Mouse (Mus musculus) liver, embryonic 16.5 days (tissue): Measurements from ENCODE around the gene 4933411K16Rik. TPM values are rescaled to one million over a fixed set of nuclear protein-coding genes. Genes with fewer than 3 reads are reported as not detected.
A peak's percentile ranks its signal among the peaks of the same experiment; 100 is the strongest.

Experiments used
- ATAC-seq: fragments of 200-750 bp; cut with Nextera tagmentation; 2 replicates; pipeline ENCODE4 v1.8.0; 2017; ENCODE audit warnings: low read depth, mild to moderate bottlenecking, moderate number of reproducible peaks, moderate library complexity
- H3K27ac ChIP-seq: fragments of 300-500 bp; sonication (generic); 2 replicates; pipeline ENCODE4 v1.5.1; 2014; ENCODE audit warnings: mild to moderate bottlenecking, low read length
- H3K27me3 ChIP-seq: fragments of 300-500 bp; sonication (generic); 2 replicates; pipeline ENCODE4 v1.6.1; 2014; ENCODE audit warnings: low read depth, low read length, mixed read lengths; ENCODE audit not compliant: control insufficient read depth, insufficient read depth
- H3K36me3 ChIP-seq: fragments of 300-500 bp; sonication (generic); 2 replicates; pipeline ENCODE4 v1.6.1; 2014; ENCODE audit warnings: mild to moderate bottlenecking; ENCODE audit not compliant: control insufficient read depth, insufficient read depth
- H3K4me1 ChIP-seq: fragments of 300-500 bp; sonication (generic); 2 replicates; pipeline ENCODE4 v1.6.1; 2014; ENCODE audit warnings: low read depth, low read length, mixed read lengths; ENCODE audit not compliant: control insufficient read depth
- H3K4me2 ChIP-seq: fragments of 300-500 bp; sonication (generic); 2 replicates; pipeline ENCODE4 v1.6.1; 2014; ENCODE audit warnings: low read depth, low read length, mixed read lengths
- H3K4me3 ChIP-seq: fragments of 300-500 bp; sonication (generic); 2 replicates; pipeline ENCODE4 v1.5.1; 2014; ENCODE audit warnings: low read depth, mild to moderate bottlenecking, low read length
- H3K9ac ChIP-seq: fragments of 300-500 bp; sonication (generic); 2 replicates; pipeline ENCODE4 v1.6.1; 2014; ENCODE audit warnings: low read depth, low read length
- H3K9me3 ChIP-seq: fragments of 300-500 bp; sonication (generic); replicated peaks from 2 replicates; pipeline ENCODE4 v1.6.1; 2016; ENCODE audit warnings: low read length; ENCODE audit not compliant: control insufficient read depth
- WGBS: fragments of 180-500 bp; shearing (Covaris S2); extraction: QIAGEN DNeasy Blood & Tissue Kit; methylation state at CpG from one replicate; pipeline ENCODE4 v1.1.7; 2014; ENCODE audit not compliant: insufficient replicate concordance; 5-methylcytosine and 5-hydroxymethylcytosine counted together
- polyA plus RNA-seq: library from polyadenylated mRNA; unstranded; fragments of >200 nt; fragmentation: Nextera tagmentation; extraction: Ambion mirVana; gene quantifications from 2 replicates; pipeline ENCODE4 v1.2.1, GENCODE M21; 2015

Gene 4933411K16Rik
- polyA plus RNA-seq, result 0.34 and 0.35 TPM in 2 replicates

DNA sequence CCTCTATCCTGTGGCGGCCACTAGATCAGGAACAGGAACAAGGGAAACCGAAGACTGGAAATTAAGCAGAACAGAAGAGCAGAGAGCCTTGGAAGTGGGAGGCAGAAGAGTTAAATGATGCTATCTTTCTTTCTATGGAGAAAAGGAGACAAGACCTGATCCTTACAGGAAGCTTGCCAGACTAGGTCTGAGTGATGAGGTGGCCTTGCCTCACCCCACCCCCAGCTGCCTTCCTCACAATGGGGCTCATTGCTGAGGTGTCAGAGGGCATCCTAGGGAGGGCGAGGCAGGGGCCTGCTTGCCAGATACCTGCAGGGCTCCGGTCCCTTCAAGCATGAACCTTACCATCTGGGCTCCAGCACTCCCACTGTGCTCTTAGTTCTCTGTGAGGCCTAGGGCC is at the start of gene 4933411K16Rik:
Gene 4933411K16Rik (plus strand): TSS at position 301 of the 400 bp plus-strand sequence.
- no peaks in the 10 kb centered on the region for H3K9me3 ChIP-seq
- no peaks in the 10 kb centered on the region for H3K4me1 ChIP-seq
- no peak for ATAC-seq
- no peaks in the 10 kb centered on the region for H3K36me3 ChIP-seq
- H3K9ac ChIP-seq, result no peak within 1 kb of the TSS
- H3K27me3 ChIP-seq, result no peaks in the 10 kb centered on the region
- no peak within 1 kb of the TSS for H3K27ac ChIP-seq
- H3K4me2 ChIP-seq, result no peak within 1 kb of the TSS
- 78% methylated on average over 4 of the region's 4 CpGs for WGBS
- H3K4me3 ChIP-seq, result no peak within 1 kb of the TSS

DNA sequence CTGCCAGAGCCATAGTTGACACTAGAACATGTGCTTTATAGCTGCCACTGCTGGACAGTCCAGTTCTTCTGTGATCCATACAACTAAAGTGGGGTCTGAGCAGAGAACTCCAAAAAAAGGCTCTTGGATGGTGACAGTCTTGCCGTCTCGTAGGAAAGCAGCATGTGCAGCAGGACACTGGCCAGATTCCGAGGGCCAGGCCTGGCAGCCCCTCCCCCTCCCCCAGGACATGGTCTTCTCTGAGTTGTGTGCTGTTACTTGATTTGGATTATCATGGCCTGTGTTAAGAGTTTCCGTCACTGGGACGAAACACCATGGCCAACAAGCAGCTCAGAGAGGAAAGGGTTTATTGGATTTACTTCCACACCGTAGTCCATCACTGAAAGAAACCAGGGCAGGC is 47.8 kb upstream of the 4933411K16Rik start:
- 50% methylated on average over 6 of the region's 6 CpGs for WGBS
- H3K4me1 ChIP-seq, result peaks cover 11% of the 10 kb centered on the region
- no peak overlapping the region for H3K4me2 ChIP-seq
- no peak overlapping the region for H3K4me3 ChIP-seq
- no peak overlapping the region for H3K27ac ChIP-seq
- H3K9ac ChIP-seq, result no peak overlapping the region
- ATAC-seq, result no peak
- H3K9me3 ChIP-seq, result no peaks in the 10 kb centered on the region
- H3K27me3 ChIP-seq, result no peaks in the 10 kb centered on the region
- H3K36me3 ChIP-seq, result no peaks in the 10 kb centered on the region

DNA sequence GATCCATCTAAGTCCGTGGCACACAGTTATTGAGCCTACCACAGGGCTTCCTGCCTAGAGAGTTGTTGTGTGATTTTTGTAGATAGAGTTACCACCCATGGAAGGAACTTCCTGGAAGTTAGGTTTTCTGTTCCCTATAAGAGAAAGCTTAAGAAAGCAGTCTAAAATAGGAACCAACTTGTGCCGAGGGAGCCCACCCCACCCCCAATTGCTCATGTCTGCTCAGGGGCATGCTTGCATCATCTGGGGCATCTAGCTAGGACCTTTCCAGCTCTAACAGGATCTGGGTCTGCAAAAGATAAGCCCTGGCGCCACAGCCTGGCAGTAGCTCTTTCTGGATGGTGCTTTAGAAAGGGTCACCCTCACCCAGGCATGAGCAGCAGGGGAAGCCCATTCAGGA is 46.4 kb upstream of the 4933411K16Rik start:
- ATAC-seq, result peak; percentile 35; the same call in 1 of the 2 replicates
- Histone ChIP-seq H3K9ac (no peak overlapping the region), H3K4me2 (no peak overlapping the region; the same call in 1 of the 2 replicates), H3K27me3 (no peaks in the 10 kb centered on the region), H3K4me3 (no peak overlapping the region), H3K27ac (peak overlapping the region; percentile 18; the same call in 1 of the 2 replicates), H3K36me3 (no peaks in the 10 kb centered on the region), H3K4me1 (peaks cover 10% of the 10 kb centered on the region), H3K9me3 (no peaks in the 10 kb centered on the region)
- 9% methylated on average over 3 of the region's 3 CpGs for WGBS

DNA sequence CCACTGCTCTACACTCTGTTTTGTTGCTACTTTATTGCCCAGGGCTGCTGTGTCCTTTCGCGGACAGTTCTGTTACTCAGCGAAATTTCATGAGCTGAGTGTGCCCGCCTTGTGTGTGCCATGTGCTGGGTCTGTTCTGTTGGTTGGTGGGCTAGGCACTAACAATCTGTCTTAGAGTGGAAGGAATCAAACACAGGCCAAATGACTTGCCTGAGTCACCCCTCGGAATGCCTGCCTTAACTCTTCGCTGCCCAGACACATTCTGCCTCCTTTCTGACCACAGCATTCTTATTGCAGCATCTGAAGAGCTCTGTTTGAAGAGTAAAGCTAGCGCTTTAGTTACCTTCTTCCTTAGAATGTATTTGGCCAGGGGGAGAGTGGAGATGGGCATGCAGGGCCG is 45.5 kb upstream of the 4933411K16Rik start:
- ATAC-seq, result no peak
- Histone ChIP-seq H3K9ac (no peak overlapping the region), H3K4me2 (no peak overlapping the region), H3K4me3 (no peak overlapping the region), H3K27ac (no peak overlapping the region), H3K9me3 (no peaks in the 10 kb centered on the region), H3K4me1 (peaks cover 10% of the 10 kb centered on the region), H3K27me3 (no peaks in the 10 kb centered on the region), H3K36me3 (no peaks in the 10 kb centered on the region)
- 56% methylated on average over 8 of the region's 8 CpGs for WGBS

DNA sequence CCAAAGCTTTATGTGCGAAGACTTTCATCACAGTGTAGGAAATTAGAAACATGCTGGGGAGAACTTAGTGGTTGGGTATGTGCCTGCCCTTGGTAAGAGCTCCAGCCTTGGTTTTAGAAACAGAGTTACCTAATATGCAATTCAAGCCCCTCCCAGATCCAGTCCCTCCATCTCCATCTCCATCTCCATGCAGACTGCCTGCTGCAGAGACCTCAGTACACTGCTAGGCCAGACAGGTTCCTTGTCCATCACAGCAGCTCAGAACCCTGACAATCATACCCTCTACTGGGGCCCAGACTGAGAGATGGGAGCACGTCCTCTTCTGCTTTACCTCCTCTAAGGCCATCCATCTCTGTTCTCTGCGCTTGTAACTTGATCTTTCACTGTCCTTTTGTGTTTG is 43.5 kb upstream of the 4933411K16Rik start:
- no peak for ATAC-seq
- WGBS, result 52% methylated on average over 3 of the region's 3 CpGs
- H3K4me1 ChIP-seq, result peaks cover 10% of the 10 kb centered on the region
- H3K9ac ChIP-seq, result no peak overlapping the region
- H3K27me3 ChIP-seq, result no peaks in the 10 kb centered on the region
- no peaks in the 10 kb centered on the region for H3K9me3 ChIP-seq
- H3K4me3 ChIP-seq, result no peak overlapping the region
- no peak overlapping the region for H3K4me2 ChIP-seq
- no peak overlapping the region for H3K27ac ChIP-seq
- H3K36me3 ChIP-seq, result no peaks in the 10 kb centered on the region

DNA sequence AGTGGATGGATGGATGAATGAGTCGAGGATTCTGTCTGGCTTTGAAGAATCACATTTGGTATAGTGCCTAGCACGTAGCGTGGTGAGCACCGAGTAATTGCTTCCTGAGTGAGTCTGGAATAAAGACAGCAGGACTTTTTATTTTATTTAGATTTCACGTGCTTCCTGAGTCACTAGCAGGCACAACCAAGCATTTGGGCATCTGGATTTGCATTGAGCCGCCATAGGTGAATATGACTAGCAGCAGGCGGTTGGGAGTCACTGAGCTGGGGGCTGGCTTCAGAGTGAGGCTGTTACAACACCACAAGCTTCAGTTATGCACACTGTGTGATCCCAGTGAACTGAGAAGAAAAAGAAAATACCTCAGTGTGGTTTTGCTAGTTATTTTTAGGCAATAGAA is 43.0 kb upstream of the 4933411K16Rik start:
- no peak overlapping the region for H3K27ac ChIP-seq
- H3K4me1 ChIP-seq, result peaks cover 10% of the 10 kb centered on the region
- WGBS, result 59% methylated on average over 7 of the region's 7 CpGs
- no peak overlapping the region for H3K4me2 ChIP-seq
- H3K4me3 ChIP-seq, result no peak overlapping the region
- no peaks in the 10 kb centered on the region for H3K36me3 ChIP-seq
- no peak for ATAC-seq
- no peak overlapping the region for H3K9ac ChIP-seq
- no peaks in the 10 kb centered on the region for H3K9me3 ChIP-seq
- H3K27me3 ChIP-seq, result no peaks in the 10 kb centered on the region

DNA sequence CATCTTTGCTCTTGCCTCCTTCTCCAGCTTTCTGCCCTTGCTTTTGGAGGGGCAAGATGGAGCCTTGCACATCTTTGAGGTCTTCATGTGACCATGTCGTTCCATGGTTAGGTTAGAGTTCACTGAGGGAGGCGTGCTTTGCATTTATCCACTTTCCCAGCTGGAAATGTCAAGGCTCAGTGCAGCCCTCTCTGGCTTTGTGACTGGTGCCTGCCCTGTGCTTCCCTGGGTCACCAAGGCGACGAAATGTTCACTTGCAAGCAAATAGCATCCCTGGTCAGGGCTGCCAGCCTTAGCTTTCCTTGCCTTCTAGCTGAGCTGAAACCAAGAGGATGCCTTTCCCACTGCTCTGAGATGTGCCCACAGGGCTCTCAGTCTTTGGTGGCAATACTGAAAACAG is 41.6 kb upstream of the 4933411K16Rik start:
- H3K9ac ChIP-seq, result no peak overlapping the region
- WGBS, result 64% methylated on average over 4 of the region's 4 CpGs
- H3K4me3 ChIP-seq, result no peak overlapping the region
- peaks cover 8% of the 10 kb centered on the region for H3K4me1 ChIP-seq
- H3K4me2 ChIP-seq, result no peak overlapping the region
- H3K27ac ChIP-seq, result no peak overlapping the region
- no peaks in the 10 kb centered on the region for H3K27me3 ChIP-seq
- no peaks in the 10 kb centered on the region for H3K9me3 ChIP-seq
- no peaks in the 10 kb centered on the region for H3K36me3 ChIP-seq
- ATAC-seq, result no peak

DNA sequence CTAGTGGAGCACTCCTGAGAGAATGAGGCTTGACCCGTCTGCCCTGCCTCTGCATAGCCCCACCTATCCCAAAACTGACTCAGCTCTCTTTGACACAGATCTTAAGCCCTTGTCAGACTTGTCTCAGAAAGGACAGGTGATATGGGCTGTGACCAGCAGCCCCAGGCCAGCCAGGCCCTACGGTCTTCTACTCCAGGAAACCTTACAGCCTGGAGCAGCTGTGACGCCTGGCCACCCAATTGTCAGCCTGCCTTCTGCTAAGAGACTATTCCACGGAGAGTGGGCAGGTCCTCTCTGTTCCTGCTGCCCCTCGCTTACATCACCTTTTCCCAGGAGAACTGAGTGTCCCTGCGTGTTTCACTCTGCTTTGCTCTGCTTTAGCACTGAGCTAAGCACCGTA is 40.9 kb upstream of the 4933411K16Rik start:
- no peak overlapping the region for H3K9ac ChIP-seq
- no peaks in the 10 kb centered on the region for H3K36me3 ChIP-seq
- ATAC-seq, result no peak
- H3K27me3 ChIP-seq, result no peaks in the 10 kb centered on the region
- no peak overlapping the region for H3K4me3 ChIP-seq
- WGBS, result 59% methylated on average over 7 of the region's 7 CpGs
- H3K4me2 ChIP-seq, result no peak overlapping the region
- H3K9me3 ChIP-seq, result no peaks in the 10 kb centered on the region
- no peak overlapping the region for H3K27ac ChIP-seq
- peaks cover 3% of the 10 kb centered on the region for H3K4me1 ChIP-seq

DNA sequence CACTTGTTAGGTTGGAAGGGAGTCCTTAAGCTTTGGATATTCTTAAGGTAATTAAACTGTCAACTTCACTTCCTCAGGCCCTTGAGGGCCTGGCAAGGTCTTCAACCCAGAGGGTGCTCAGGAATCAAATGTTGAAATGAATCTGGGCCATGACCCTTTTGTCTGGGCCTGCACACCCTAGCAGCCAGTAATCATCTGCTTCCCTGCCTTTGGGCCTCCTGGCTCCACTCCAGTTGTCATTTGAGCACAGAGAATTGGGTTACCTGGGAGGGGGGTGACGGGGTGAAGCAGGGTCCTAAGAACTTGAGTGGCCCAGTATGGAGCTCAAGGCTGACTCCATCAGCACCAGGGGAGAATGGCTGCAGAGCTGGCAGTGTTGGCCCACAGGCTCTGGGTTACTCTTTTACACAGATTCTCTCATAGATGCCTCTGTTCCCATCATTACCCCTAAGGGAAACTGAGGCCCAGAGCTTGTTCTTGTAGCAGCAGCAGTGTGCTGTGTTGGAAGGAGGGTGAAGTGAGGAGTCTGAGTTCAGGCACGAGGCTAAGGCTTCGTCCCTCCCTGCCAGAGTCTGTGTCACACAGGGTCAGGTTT is 37.7 kb upstream of the 4933411K16Rik start:
- Histone ChIP-seq H3K4me3 (no peak overlapping the region), H3K27me3 (no peaks in the 10 kb centered on the region), H3K9me3 (no peaks in the 10 kb centered on the region), H3K4me2 (no peak overlapping the region), H3K9ac (no peak overlapping the region), H3K27ac (no peak overlapping the region), H3K4me1 (peaks cover 8% of the 10 kb centered on the region; the same call in 1 of the 2 replicates), H3K36me3 (no peaks in the 10 kb centered on the region)
- no peak for ATAC-seq
- WGBS, result 45% methylated on average over 3 of the region's 3 CpGs
